Mouse (Mus musculus) small intestine, adult 2 months (tissue): ENCODE results near the gene Gpr88.

ENCODE experiments used
- CTCF ChIP-seq: fragments of 200-500 bp; IDR thresholded peaks from 2 replicates; pipeline ENCODE4 v1.5.1; 2012; ENCODE audit warnings: low read depth, mild to moderate bottlenecking, control low read depth, inconsistent platforms, low read length, moderate library complexity, mixed read lengths; ENCODE audit not compliant: insufficient replicate concordance, insufficient read length; ENCODE audit errors: extremely low read depth
- POLR2A ChIP-seq: fragments of 200-500 bp; IDR thresholded peaks from 2 replicates; pipeline ENCODE4 v1.6.1; 2012; ENCODE audit warnings: low read depth, mild to moderate bottlenecking, control low read depth, inconsistent platforms, low read length, moderate library complexity

DNA sequence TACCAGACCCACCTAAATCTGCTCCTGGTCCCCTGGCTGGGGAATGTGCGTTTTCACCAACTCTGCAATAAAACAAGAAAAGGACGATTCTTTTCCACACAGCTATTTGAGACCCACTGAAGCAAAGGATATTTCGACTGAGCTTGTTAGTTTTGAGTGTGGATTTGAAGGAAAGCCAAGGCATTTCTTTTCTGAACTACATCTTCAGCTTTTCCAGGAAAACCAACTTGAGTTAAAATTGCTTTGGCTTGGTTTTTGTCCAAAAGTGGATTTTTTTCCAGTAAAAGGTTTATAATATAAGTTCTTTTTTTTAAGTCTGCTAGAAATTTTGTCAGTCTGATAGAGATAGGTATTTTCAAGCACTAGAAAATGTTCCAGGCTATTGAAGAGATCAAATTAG, 13.1 kb upstream of the Gpr88 start:
- TF ChIP-seq CTCF (no peak), POLR2A (no peak)
